Comparison of ENCODE assay signal across 32 mouse cellular contexts in the genomic region with DNA sequence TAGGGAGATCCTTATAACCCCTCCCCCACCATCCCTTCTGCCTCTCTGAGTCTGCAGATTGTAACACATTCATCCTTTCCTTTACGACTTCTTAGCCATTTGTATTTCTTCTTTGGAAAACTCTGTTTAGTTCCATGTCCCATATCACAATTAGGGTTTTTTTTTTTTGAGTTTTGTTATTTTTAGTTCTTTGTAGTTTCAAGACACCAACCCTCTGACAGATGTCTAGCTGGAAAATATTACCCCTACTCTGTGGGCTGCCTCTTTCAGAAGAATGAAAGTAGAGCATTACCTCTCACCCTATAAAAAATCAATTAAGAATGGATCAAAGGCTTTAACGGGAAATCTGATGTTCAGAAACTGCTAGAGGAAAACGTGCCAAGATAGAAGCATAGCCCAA.
"Had no signal": no experiment of that assay in that cellular context is flagged by ENCODE, and none has a peak within 500 bp of the region (broad histone marks: within the 10 kb centered on the region; RNA-seq: fewer than 3 reads in every experiment).

No protein-coding gene starts in this region.

- DNase-seq: heart, postnatal 10 days; heart, postnatal 14 days; heart, postnatal 36 days; heart, postnatal 4 days; kidney, adult 11 months; kidney, adult 18-20 months; kidney, adult 2 months; kidney, adult 8-10 months; kidney, adult 9 months; kidney, postnatal 10 days; kidney, postnatal 14 days; kidney, postnatal 25 days; kidney, postnatal 36 days; kidney, postnatal 4 days; layer of hippocampus, adult 9-11 months; layer of hippocampus, postnatal 36 days had no signal

- H3K4me2 ChIP-seq: heart, embryonic 11.5 days; heart, embryonic 12.5 days; heart, embryonic 13.5 days; heart, embryonic 15.5 days; hindbrain, embryonic 12.5 days; hindbrain, embryonic 13.5 days; hindbrain, embryonic 14.5 days; hindbrain, embryonic 15.5 days; intestine, embryonic 15.5 days; kidney, embryonic 15.5 days had no signal

- H3K27ac ChIP-seq: heart, embryonic 10.5 days; heart, embryonic 13.5 days; heart, embryonic 15.5 days; hindbrain, embryonic 10.5 days; hindbrain, embryonic 12.5 days; hindbrain, embryonic 13.5 days; hindbrain, embryonic 14.5 days; hindbrain, embryonic 15.5 days; hindbrain, postnatal 0 days; intestine, embryonic 15.5 days; kidney, embryonic 15.5 days; kidney, postnatal 0 days; layer of hippocampus, adult 2 months; left cerebral cortex, adult 2 months had no signal

- H3K9me3 ChIP-seq: heart, embryonic 10.5 days; heart, embryonic 13.5 days; heart, embryonic 15.5 days; hindbrain, embryonic 10.5 days; hindbrain, embryonic 12.5 days; hindbrain, embryonic 15.5 days; intestine, embryonic 15.5 days; kidney, embryonic 15.5 days had no signal

- H3K36me3 ChIP-seq: heart, embryonic 10.5 days; heart, embryonic 12.5 days; heart, embryonic 13.5 days; heart, embryonic 15.5 days; hindbrain, embryonic 10.5 days; hindbrain, embryonic 12.5 days; hindbrain, embryonic 13.5 days; hindbrain, embryonic 15.5 days; intestine, embryonic 15.5 days; kidney, embryonic 15.5 days had no signal

- H3K27me3 ChIP-seq: heart, embryonic 12.5 days; heart, embryonic 13.5 days; heart, embryonic 15.5 days; hindbrain, embryonic 12.5 days; hindbrain, embryonic 13.5 days; hindbrain, embryonic 15.5 days; intestine, embryonic 15.5 days; kidney, embryonic 15.5 days had no signal

- H3K9ac ChIP-seq: heart, embryonic 12.5 days; heart, embryonic 13.5 days; heart, embryonic 15.5 days; hindbrain, embryonic 12.5 days; hindbrain, embryonic 13.5 days; hindbrain, embryonic 14.5 days; hindbrain, embryonic 15.5 days; intestine, embryonic 15.5 days; kidney, embryonic 15.5 days had no signal

- H3K4me1 ChIP-seq: heart, embryonic 10.5 days; heart, embryonic 12.5 days; heart, embryonic 13.5 days; heart, embryonic 15.5 days; hindbrain, embryonic 10.5 days; hindbrain, embryonic 12.5 days; hindbrain, embryonic 13.5 days; hindbrain, embryonic 15.5 days; intestine, embryonic 15.5 days; kidney, embryonic 15.5 days had no signal

- H3K4me3 ChIP-seq: heart, embryonic 10.5 days; heart, embryonic 12.5 days; heart, embryonic 13.5 days; heart, embryonic 15.5 days; hindbrain, embryonic 10.5 days; hindbrain, embryonic 12.5 days; hindbrain, embryonic 13.5 days; hindbrain, embryonic 15.5 days; intestine, embryonic 15.5 days; kidney, embryonic 15.5 days; layer of hippocampus, adult 2 months; left cerebral cortex, adult 2 months had no signal
